Mouse (Mus musculus) midbrain, embryonic 12.5 days (tissue): Measurements from ENCODE around the gene Cga. TPM values are rescaled to one million over a fixed set of nuclear protein-coding genes. Genes with fewer than 3 reads are reported as not detected.

ENCODE experiments used
- ATAC-seq: fragments of 200-750 bp; cut with Nextera tagmentation; 2 replicates; pipeline ENCODE4 v1.8.0; 2017; ENCODE audit warnings: low read depth, moderate TSS enrichment, moderate library complexity; ENCODE audit not compliant: low FRiP score
- H3K27ac ChIP-seq: fragments of 300-500 bp; sonication (generic); replicated peaks from 2 replicates; pipeline ENCODE4 v1.5.1; 2016; ENCODE audit warnings: mild to moderate bottlenecking
- H3K27me3 ChIP-seq: fragments of 300-500 bp; sonication (generic); 2 replicates; pipeline ENCODE4 v1.6.1; 2016; ENCODE audit warnings: mild to moderate bottlenecking
- H3K36me3 ChIP-seq: fragments of 300-500 bp; sonication (generic); 2 replicates; pipeline ENCODE4 v1.6.1; 2016
- H3K4me1 ChIP-seq: fragments of 300-500 bp; sonication (generic); 2 replicates; pipeline ENCODE4 v1.6.1; 2016
- H3K4me2 ChIP-seq: fragments of 300-500 bp; sonication (generic); replicated peaks from 2 replicates; pipeline ENCODE4 v1.6.1; 2016; ENCODE audit warnings: mild to moderate bottlenecking, moderate library complexity
- H3K4me3 ChIP-seq: fragments of 300-500 bp; sonication (generic); 2 replicates; pipeline ENCODE4 v1.5.1; 2016; ENCODE audit warnings: mild to moderate bottlenecking
- H3K9ac ChIP-seq: fragments of 300-500 bp; sonication (generic); replicated peaks from 2 replicates; pipeline ENCODE4 v1.6.1; 2016; ENCODE audit warnings: mild to moderate bottlenecking, moderate library complexity
- H3K9me3 ChIP-seq: fragments of 300-500 bp; sonication (generic); 2 replicates; pipeline ENCODE4 v1.6.1; 2016; ENCODE audit warnings: mild to moderate bottlenecking
- WGBS: fragments of 180-500 bp; shearing (Covaris S2); methylation state at CpG from one replicate; pipeline ENCODE4 v1.1.7; 2016; 5-methylcytosine and 5-hydroxymethylcytosine counted together
- polyA plus RNA-seq: library from polyadenylated mRNA; unstranded; fragments of >200 nt; fragmentation: Nextera tagmentation; extraction: Ambion mirVana; gene quantifications from 2 replicates; pipeline ENCODE4 v1.2.1, GENCODE M21; 2016

Gene Cga
- polyA plus RNA-seq, 1 experiment from 2014 or later: not detected

DNA sequence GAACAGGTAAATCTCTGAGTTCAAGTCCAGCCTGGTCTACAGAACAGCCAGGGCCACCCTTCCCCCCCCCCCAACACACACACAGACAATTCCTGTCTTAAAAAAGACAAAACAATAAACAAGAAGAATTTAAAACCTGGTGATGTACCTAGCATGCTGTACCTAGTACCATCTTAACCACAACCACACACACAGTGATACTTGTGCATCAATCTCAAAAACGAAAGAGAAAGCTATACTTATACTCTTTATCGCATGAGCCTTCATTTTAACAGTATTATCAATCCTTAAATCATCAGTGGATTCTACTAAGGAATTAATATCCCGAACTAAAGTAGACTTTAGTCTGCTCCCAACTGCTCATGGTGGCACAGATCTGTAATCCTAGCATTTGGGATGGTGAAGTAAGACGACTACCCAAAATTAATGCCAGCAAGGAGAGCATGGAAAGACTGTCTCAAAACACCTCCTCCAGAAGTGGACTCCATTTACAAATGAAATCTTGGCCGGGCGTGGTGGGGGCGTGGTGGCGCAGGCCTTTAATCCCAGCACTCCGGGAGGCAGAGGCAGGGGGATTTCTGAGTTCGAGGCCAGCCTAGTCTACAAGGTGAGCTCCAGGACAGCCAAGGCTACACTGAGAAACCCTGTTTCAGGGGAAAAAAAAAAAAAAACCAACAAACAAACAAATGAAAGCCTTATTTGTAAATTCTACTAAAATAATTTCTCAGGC is 12.5 kb upstream of the Cga start:
- H3K4me3 ChIP-seq: peak overlapping the region; percentile 77
- H3K9ac ChIP-seq: 0 out of 2 replicates have a peak overlapping the region, but pooled peaks have one; percentile 31
- no peak for ATAC-seq
- H3K27me3 ChIP-seq: no peaks in the 10 kb centered on the region
- no peak overlapping the region for H3K27ac ChIP-seq
- H3K4me2 ChIP-seq: peak overlapping the region; percentile 71
- H3K4me1 ChIP-seq: peaks cover 22% of the 10 kb centered on the region
- WGBS: 87% methylated on average over 10 of the region's 10 CpGs
- no peaks in the 10 kb centered on the region for H3K9me3 ChIP-seq
- peaks cover 30% of the 10 kb centered on the region for H3K36me3 ChIP-seq

DNA sequence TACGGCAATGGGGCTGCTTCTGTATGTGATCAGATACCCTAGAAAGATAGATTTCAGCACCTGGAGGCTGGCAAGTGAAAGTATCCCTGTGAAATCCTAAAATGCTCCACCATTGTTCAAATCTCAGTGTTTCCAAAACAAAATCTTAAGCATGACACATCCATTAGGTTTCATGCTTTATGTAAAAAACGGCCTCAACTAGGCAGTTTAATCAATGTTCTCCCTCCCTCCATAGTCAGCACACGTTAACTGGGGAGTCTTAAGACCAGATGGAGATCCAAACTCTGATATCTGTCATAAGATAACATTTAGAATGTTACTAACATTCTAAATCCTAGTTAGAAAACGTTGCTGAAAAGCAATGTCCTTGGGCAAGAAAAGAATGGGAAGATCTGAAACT is 11.7 kb upstream of the Cga start:
- peak overlapping the region; percentile 71 for H3K4me2 ChIP-seq
- H3K9me3 ChIP-seq: no peaks in the 10 kb centered on the region
- peaks cover 25% of the 10 kb centered on the region for H3K4me1 ChIP-seq
- H3K27ac ChIP-seq: peak overlapping the region; percentile 99
- H3K27me3 ChIP-seq: no peaks in the 10 kb centered on the region
- peak overlapping the region; percentile 77 for H3K4me3 ChIP-seq
- peaks cover 24% of the 10 kb centered on the region for H3K36me3 ChIP-seq
- WGBS: 21% methylated on average over 4 of the region's 4 CpGs
- no peak for ATAC-seq
- peak overlapping the region; percentile 96 for H3K9ac ChIP-seq

DNA sequence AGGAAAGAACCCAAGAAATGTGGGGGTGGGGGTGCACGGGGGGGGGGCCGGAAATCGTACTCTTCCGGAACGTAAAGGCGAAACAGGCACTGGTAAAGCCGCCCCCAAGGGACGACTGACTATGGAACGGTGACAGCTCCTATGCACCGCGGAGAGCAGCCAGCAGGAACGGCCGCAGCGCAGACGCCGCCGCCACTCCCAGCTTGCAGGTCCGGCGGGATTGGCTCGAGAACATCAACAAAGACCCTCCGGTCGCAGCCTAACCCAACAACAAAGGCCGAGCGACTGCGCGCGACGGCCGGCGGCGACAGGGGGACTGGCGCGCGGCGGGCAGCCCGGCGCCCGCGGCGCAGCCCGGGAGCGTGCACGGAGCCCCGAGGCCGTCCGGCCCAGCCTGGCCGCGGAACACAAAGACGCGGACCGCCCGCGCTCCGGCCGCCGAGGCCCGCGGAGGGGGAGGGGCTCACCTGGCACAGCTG is 11.2 kb upstream of the Cga start:
- Histone ChIP-seq H3K36me3 (peaks cover 21% of the 10 kb centered on the region), H3K4me3 (peak overlapping the region; percentile 77), H3K9ac (peak overlapping the region; percentile 96), H3K4me1 (peaks cover 26% of the 10 kb centered on the region), H3K27me3 (no peaks in the 10 kb centered on the region), H3K4me2 (peak overlapping the region; percentile 71), H3K27ac (peak overlapping the region; percentile 99), H3K9me3 (no peaks in the 10 kb centered on the region)
- peak; percentile 80 for ATAC-seq
- WGBS: 1% methylated on average over 32 of the region's 58 CpGs

DNA sequence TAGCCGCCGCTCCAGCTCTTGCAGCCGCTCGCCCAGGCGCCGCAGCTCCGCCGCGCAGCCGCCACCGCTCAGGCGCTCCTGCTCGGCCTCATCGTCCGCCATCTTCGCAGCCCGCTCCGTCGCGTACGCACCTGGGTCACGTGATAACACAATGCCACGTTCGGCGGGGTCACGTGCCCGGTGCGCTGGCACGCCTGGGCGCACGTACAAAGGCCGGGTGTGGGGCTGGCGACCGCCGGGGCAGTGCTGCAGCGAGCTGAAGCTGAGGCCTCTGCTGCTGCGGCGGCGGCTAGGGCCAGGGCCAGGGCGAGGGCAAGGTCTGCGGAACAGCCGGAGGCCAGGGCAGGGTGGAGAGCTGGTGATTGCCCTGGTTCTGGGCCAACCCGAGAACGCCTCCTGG is 10.8 kb upstream of the Cga start, which contains the start of gene Zfp292:
Zfp292 (minus strand) TSS at position 143 of the 400 bp plus-strand sequence.
- Histone ChIP-seq H3K36me3 (peaks cover 17% of the 10 kb centered on the region; the same call in 1 of the 2 replicates), H3K4me3 (peak within 1 kb of the TSS; percentile 77), H3K27me3 (no peaks in the 10 kb centered on the region), H3K4me2 (peak within 1 kb of the TSS; percentile 71), H3K27ac (peak within 1 kb of the TSS; percentile 99), H3K9ac (peak within 1 kb of the TSS; percentile 96), H3K4me1 (peaks cover 31% of the 10 kb centered on the region), H3K9me3 (no peaks in the 10 kb centered on the region)
- ATAC-seq: peak; percentile 94
- WGBS: under 1% methylated on average over 32 of the region's 44 CpGs

DNA sequence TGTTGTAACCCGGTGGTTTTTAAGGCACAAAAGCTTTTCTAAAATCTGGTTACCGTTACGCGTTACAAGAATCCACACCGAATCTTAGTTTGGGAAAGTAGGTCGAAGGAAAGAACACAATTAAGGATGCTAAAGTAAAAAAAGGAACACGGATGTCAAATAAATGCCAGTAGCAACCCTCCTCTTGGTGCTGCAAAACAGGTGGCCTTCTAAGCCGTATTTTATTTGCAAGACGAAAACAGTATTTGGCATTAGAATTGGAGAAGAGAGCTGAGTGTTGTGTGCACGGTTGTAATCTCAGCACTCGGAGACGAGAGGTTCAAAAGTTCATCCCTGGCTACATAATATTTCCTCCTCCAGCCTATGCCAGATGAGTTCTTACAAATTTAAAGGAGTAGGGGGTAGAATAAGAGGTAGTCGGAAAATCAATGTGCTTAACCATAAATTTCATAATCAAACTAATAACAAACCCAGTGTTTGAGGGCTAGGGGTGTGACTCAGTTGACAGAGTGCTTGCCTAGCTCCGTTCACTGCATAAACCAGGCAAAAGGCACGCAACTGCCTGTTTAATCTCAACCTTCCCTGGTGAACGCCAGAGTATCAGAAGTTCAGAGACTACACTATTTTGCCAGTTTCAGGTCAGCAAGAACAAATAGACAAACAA is 10.1 kb upstream of the Cga start:
- Histone ChIP-seq H3K4me1 (peaks cover 31% of the 10 kb centered on the region), H3K27ac (peak overlapping the region; percentile 99), H3K36me3 (0 out of 2 replicates have a peak, but pooled peaks cover 12% of the 10 kb centered on the region), H3K4me2 (peak overlapping the region; percentile 71), H3K27me3 (peaks cover 4% of the 10 kb centered on the region; the same call in 1 of the 2 replicates), H3K9ac (peak overlapping the region; percentile 96), H3K9me3 (no peaks in the 10 kb centered on the region), H3K4me3 (peak overlapping the region; percentile 77)
- ATAC-seq: no peak
- WGBS: 54% methylated on average over 16 of the region's 16 CpGs

DNA sequence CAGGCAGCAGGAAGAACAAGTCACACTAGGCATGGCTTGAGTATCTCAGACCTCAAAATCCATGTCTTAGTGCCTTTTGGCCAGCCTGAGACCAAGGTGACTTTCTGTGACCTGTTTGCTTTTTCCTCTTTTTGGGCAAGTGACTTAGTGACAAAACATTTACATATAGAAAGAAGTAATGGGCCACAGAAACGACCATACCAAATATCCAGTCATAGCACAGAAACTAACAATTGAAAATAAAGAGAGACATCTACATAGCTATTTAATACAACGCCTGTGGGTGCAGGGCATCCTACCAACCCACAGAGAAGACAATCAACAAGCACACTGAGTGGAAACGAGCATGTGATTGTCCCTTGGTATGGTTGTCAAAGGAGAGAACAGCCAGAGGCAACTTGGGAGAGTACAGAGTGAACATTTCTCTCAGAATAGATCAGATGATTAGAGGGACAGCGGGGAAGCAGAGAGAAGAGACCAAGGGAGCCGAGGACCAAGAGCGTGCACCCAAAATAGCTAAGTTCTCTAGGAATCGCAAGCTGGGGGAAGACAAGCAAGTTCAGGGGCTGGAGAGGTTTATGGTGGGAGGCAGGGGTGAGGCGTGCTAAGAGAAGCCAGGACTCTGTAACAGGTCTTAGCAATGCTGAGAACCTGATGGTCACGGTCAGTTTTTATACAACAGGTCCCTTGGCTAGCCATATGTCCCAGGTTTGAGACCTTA is 7.8 kb upstream of the Cga start:
- no peaks in the 10 kb centered on the region for H3K9me3 ChIP-seq
- H3K4me3 ChIP-seq: peak overlapping the region; percentile 75
- peaks cover 29% of the 10 kb centered on the region for H3K4me1 ChIP-seq
- 0 out of 2 replicates have a peak overlapping the region, but pooled peaks have one; percentile 92 for H3K9ac ChIP-seq
- H3K27ac ChIP-seq: peak overlapping the region; percentile 97; the same call in 1 of the 2 replicates
- H3K27me3 ChIP-seq: peaks cover 21% of the 10 kb centered on the region
- no peak for ATAC-seq
- 69% methylated on average over 9 of the region's 9 CpGs for WGBS
- no peaks in the 10 kb centered on the region for H3K36me3 ChIP-seq
- peak overlapping the region; percentile 76 for H3K4me2 ChIP-seq

DNA sequence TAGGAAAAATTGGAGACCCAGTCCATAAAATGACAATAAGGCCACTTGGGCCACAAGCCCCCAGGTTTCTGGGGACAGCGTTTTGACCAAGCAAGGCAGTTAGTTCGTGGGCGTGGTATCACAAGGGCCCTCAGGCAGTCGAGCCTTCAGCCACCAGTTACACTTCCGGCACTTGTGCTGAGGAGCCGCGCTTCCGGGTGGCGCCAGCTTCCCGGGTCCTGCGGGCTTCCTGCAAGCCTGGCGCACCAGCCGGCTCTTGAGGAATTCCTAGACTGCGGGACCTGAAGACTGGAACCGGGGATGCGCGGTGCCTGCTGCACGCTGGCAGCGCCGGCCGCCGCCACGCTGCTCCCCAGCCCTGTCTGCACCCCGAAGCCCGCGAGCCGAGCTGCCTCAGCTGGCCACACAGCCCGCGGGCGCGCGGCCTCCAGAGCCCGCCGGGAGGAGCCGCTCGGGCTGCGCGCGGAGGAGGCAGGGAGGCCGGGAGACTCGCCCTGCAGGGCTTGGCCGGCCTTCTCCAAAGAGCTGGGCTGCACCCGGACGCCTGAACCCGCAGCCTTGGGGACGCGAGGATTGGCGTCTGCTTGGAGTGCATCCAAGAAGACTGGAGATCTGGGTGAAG is 7.0 kb upstream of the Cga start:
- Histone ChIP-seq H3K4me1 (peaks cover 21% of the 10 kb centered on the region), H3K9ac (peak overlapping the region; percentile 92), H3K4me3 (peak overlapping the region; percentile 75), H3K27ac (peak overlapping the region; percentile 97), H3K4me2 (peak overlapping the region; percentile 76), H3K36me3 (no peaks in the 10 kb centered on the region), H3K27me3 (peaks cover 27% of the 10 kb centered on the region), H3K9me3 (no peaks in the 10 kb centered on the region)
- peak; percentile 74 for ATAC-seq
- under 1% methylated on average over 43 of the region's 48 CpGs for WGBS

DNA sequence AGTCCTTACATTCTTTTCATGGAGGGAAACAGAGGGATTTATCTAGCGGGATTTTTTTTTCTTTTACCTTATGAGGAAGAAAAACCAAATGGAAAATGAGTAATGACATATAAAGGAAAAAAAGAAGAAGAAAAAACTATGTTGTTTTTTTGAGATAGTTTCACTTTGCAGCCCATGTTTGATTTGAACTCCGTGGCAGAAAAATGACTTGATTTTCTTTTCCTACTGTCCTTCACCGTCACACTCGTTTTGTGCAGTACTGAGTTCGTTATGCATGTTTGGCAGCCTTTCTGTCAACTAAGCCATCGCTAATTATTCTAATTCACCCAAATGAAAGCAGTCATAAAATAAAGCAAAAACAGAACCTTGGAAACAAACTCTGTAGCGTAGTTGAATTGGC is 6.3 kb upstream of the Cga start:
- Histone ChIP-seq H3K4me3 (peak overlapping the region; percentile 75), H3K27ac (peak overlapping the region; percentile 97; the same call in 1 of the 2 replicates), H3K4me2 (peak overlapping the region; percentile 76), H3K4me1 (peaks cover 19% of the 10 kb centered on the region), H3K9ac (peak overlapping the region; percentile 92), H3K36me3 (no peaks in the 10 kb centered on the region), H3K27me3 (peaks cover 31% of the 10 kb centered on the region), H3K9me3 (no peaks in the 10 kb centered on the region)
- WGBS: 16% methylated on average over 7 of the region's 7 CpGs
- ATAC-seq: no peak

DNA sequence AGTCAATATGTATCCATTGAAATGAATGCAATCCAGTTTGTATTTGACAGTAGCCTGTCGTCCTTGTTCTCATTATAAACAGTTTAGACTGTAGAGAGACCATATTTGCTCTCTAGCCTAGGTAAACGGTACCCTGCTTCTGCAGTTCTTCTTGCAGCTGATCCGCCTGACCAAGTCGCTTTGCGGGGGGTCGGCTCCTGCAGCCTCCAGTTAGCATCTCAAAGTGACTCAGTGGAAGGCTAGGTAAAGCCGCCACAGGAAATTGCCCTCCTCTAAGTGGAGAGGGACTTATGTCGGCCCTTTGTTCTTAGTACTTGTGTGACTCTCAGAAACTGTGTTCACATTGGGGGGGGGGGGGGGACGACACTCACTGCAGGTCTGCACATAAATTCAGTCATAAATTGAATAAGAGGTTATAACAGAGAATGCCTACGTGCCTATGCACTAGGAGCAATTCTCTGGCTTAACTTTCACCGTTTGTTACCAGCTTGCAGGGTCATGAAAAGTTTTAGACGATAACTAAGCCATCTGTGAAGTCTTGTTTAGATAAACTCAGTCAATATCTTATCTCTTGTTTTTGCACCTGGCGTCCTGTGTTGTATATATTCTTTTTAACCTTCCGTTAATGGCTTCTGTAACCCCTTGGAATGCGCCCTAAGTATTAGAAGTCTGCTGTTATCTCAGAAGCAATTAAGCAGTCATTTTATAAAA is 4.3 kb upstream of the Cga start:
- Histone ChIP-seq H3K9me3 (no peaks in the 10 kb centered on the region), H3K27me3 (peaks cover 31% of the 10 kb centered on the region), H3K4me2 (no peak overlapping the region), H3K9ac (no peak overlapping the region), H3K4me1 (peaks cover 11% of the 10 kb centered on the region; the same call in 1 of the 2 replicates), H3K27ac (no peak overlapping the region), H3K36me3 (no peaks in the 10 kb centered on the region), H3K4me3 (no peak overlapping the region)
- ATAC-seq: no peak
- WGBS: 6% methylated on average over 15 of the region's 15 CpGs

- H3K27ac ChIP-seq: no peak overlapping the region
- no peak overlapping the region for H3K4me2 ChIP-seq
- H3K9ac ChIP-seq: no peak overlapping the region
- no peaks in the 10 kb centered on the region for H3K36me3 ChIP-seq
- no peaks in the 10 kb centered on the region for H3K9me3 ChIP-seq
- no peak for ATAC-seq
- no peak overlapping the region for H3K4me3 ChIP-seq
- WGBS: 17% methylated on average over 2 of the region's 2 CpGs
- H3K4me1 ChIP-seq: peaks cover 11% of the 10 kb centered on the region; the same call in 1 of the 2 replicates
- peaks cover 31% of the 10 kb centered on the region for H3K27me3 ChIP-seq
These were observed 3.8 kb upstream of the Cga start for GRCm38 (mm10) chr4:34889812-34890185.

- ATAC-seq: no peak
- no peaks in the 10 kb centered on the region for H3K9me3 ChIP-seq
- no peaks in the 10 kb centered on the region for H3K36me3 ChIP-seq
- no peak overlapping the region for H3K4me2 ChIP-seq
- H3K4me1 ChIP-seq: no peaks in the 10 kb centered on the region
- WGBS: 78% methylated on average over 2 of the region's 2 CpGs
- H3K4me3 ChIP-seq: no peak overlapping the region
- no peak overlapping the region for H3K27ac ChIP-seq
- H3K9ac ChIP-seq: no peak overlapping the region
- no peaks in the 10 kb centered on the region for H3K27me3 ChIP-seq
These were observed 4.9 kb downstream of the Cga start for GRCm38 (mm10) chr4:34898497-34898896.
